Mouse (Mus musculus) embryonic facial prominence, embryonic 13.5 days (tissue): ENCODE results near the gene Cenpa. TPM values are rescaled to one million over a fixed set of nuclear protein-coding genes. Genes with fewer than 3 reads are reported as not detected.
"Not testable (repeated sequence)": the region's sequence is repeated elsewhere in the genome, so short reads cannot be mapped to it uniquely, and the experiment has no call there.

Experiments used
- ATAC-seq: fragments of 200-750 bp; cut with Nextera tagmentation; 2 replicates; pipeline ENCODE4 v1.8.0; 2017; ENCODE audit warnings: low read depth; ENCODE audit not compliant: insufficient number of reproducible peaks, insufficient read depth, low FRiP score, low TSS enrichment
- H3K27ac ChIP-seq: fragments of 300-500 bp; sonication (generic); 2 replicates; pipeline ENCODE4 v1.5.1; 2015; ENCODE audit warnings: moderate library complexity, mild to moderate bottlenecking, inconsistent platforms
- H3K27me3 ChIP-seq: fragments of 300-500 bp; sonication (generic); 2 replicates; pipeline ENCODE4 v1.6.1; 2015; ENCODE audit warnings: mild to moderate bottlenecking, inconsistent platforms
- H3K36me3 ChIP-seq: fragments of 300-500 bp; sonication (generic); 2 replicates; pipeline ENCODE4 v1.6.1; 2015; ENCODE audit warnings: mild to moderate bottlenecking, inconsistent platforms
- H3K4me1 ChIP-seq: fragments of 300-500 bp; sonication (generic); 2 replicates; pipeline ENCODE4 v1.6.1; 2015; ENCODE audit warnings: inconsistent platforms
- H3K4me2 ChIP-seq: fragments of 300-500 bp; sonication (generic); 2 replicates; pipeline ENCODE4 v1.6.1; 2015; ENCODE audit warnings: moderate library complexity, mild to moderate bottlenecking, inconsistent platforms
- H3K4me3 ChIP-seq: fragments of 300-500 bp; sonication (generic); 2 replicates; pipeline ENCODE4 v1.5.1; 2015; ENCODE audit warnings: mild to moderate bottlenecking, inconsistent platforms
- H3K9ac ChIP-seq: fragments of 300-500 bp; sonication (generic); 2 replicates; pipeline ENCODE4 v1.6.1; 2015; ENCODE audit warnings: mild to moderate bottlenecking, inconsistent platforms
- H3K9me3 ChIP-seq: fragments of 300-500 bp; sonication (generic); 2 replicates; pipeline ENCODE4 v1.6.1; 2016; ENCODE audit warnings: inconsistent platforms
- WGBS: fragments of 180-500 bp; shearing (Covaris S2); methylation state at CpG from one replicate; pipeline ENCODE4 v1.1.7; 2015; ENCODE audit warnings: mixed read lengths; 5-methylcytosine and 5-hydroxymethylcytosine counted together
- polyA plus RNA-seq: library from polyadenylated mRNA; unstranded; fragments of >200 nt; fragmentation: Nextera tagmentation; extraction: Ambion mirVana; gene quantifications from 2 replicates; pipeline ENCODE4 v1.2.1, GENCODE M21; 2015

Gene Cenpa
- polyA plus RNA-seq, 1 experiment from 2014 or later = 318 TPM

DNA sequence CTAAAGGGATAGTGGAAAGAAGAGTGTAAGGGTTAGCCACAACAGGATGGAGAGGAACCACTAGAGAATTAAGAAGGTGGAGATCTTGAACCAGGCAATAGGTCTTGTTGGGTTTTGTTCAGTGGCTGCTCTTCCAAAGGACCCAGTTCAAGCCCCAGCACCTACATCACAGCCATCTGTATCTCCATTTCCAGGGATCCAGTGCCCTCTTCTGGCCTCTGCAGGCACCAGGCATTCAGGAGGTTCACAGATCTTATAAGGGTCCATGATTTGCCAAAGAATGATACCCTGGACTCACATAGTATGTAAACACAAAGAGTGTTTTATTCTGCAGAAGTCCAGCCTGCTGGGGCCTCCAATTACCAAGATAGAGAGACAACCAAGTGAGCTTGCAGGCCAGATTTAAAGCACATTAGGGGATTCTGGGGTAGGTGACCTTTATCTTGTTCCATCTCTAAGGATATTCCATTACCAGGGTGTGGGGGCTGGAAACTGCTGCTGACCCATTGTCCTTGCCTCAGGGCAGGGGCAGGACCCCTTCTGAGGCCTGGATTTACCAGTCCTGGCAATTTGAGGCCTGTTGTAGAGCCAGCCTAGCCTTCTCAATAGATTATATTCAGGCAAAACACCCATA lies 16.5 kb downstream of the Cenpa start:
- no peaks in the 10 kb centered on the region for H3K4me1 ChIP-seq
- H3K9ac ChIP-seq = no peak overlapping the region
- no peak for ATAC-seq
- no peaks in the 10 kb centered on the region for H3K27me3 ChIP-seq
- no peak overlapping the region for H3K4me3 ChIP-seq
- H3K4me2 ChIP-seq = no peak overlapping the region
- H3K27ac ChIP-seq = no peak overlapping the region
- no peaks in the 10 kb centered on the region for H3K9me3 ChIP-seq
- 0 out of 2 replicates have a peak, but pooled peaks cover under 1% of the 10 kb centered on the region for H3K36me3 ChIP-seq

DNA sequence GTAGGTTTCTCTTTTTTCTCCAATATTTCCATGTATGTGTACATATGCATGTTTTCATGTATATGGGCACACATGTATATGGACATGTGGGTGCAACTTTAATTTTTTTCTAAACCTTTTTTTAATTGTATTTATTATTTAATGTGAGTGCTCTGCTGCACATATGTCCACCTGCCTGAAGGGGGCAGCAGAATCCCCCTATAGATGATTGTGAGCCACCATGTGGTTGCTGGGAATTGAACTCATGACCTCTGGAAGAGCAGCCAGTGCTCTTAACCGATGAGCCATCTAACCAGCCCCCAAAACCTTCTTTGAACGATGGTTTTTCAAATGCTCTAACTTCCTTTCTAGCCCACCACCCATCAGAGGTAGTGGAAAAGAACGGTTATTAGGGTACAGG lies 17.4 kb downstream of the Cenpa start:
- no peak overlapping the region for H3K4me2 ChIP-seq
- H3K4me3 ChIP-seq = no peak overlapping the region
- H3K9ac ChIP-seq = no peak overlapping the region
- WGBS = 68% methylated on average over 3 of the region's 3 CpGs
- no peak overlapping the region for H3K27ac ChIP-seq
- no peak for ATAC-seq
- H3K9me3 ChIP-seq = no peaks in the 10 kb centered on the region
- H3K4me1 ChIP-seq = no peaks in the 10 kb centered on the region
- H3K36me3 ChIP-seq = no peaks in the 10 kb centered on the region
- no peaks in the 10 kb centered on the region for H3K27me3 ChIP-seq

GRCm38 (mm10) chr5:30686781-30687180 lies 20.2 kb downstream of the Cenpa start:
- no peak overlapping the region for H3K4me3 ChIP-seq
- H3K9ac ChIP-seq = no peak overlapping the region
- no peak overlapping the region for H3K4me2 ChIP-seq
- no peaks in the 10 kb centered on the region for H3K27me3 ChIP-seq
- no peak overlapping the region for H3K27ac ChIP-seq
- no peak for ATAC-seq
- 62% methylated on average over 3 of the region's 3 CpGs for WGBS
- no peaks in the 10 kb centered on the region for H3K9me3 ChIP-seq
- H3K4me1 ChIP-seq = no peaks in the 10 kb centered on the region
- H3K36me3 ChIP-seq = no peaks in the 10 kb centered on the region

GRCm38 (mm10) chr5:30700361-30701000 lies 33.9 kb downstream of the Cenpa start:
- Histone ChIP-seq H3K27me3 (peaks cover 11% of the 10 kb centered on the region), H3K4me2 (no peak overlapping the region), H3K36me3 (no peaks in the 10 kb centered on the region), H3K4me3 (no peak overlapping the region), H3K4me1 (no peaks in the 10 kb centered on the region), H3K9ac (no peak overlapping the region), H3K9me3 (no peaks in the 10 kb centered on the region), H3K27ac (no peak overlapping the region)
- 73% methylated on average over 8 of the region's 8 CpGs for WGBS
- ATAC-seq = no peak

DNA sequence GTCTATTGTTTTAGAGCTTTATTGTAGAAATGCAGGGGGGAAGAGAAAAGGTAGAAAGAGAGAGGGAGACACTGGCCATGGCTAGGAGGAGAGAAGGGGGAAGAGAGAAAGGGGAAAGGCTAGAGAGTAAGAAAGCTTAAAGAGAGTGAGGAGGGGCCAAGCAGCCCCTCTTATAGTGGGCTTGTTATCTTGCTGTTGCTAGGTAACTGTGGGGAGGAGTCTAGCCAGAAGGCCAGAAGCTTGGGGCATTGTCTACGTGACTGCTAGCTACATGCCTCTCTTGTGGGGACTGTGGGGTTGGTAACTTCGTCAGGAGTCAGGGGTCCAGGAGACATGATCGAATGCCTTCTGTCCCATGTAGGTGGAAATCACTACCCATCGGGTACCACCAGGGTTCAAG lies 34.8 kb downstream of the Cenpa start:
- not testable (repeated sequence) for H3K4me3 ChIP-seq, H3K4me1 ChIP-seq, H3K4me2 ChIP-seq, H3K36me3 ChIP-seq, H3K27ac ChIP-seq, H3K9me3 ChIP-seq, ATAC-seq, H3K9ac ChIP-seq
- H3K27me3 ChIP-seq = peaks cover 11% of the 10 kb centered on the region
- WGBS = 45% methylated on average over 4 of the region's 4 CpGs

DNA sequence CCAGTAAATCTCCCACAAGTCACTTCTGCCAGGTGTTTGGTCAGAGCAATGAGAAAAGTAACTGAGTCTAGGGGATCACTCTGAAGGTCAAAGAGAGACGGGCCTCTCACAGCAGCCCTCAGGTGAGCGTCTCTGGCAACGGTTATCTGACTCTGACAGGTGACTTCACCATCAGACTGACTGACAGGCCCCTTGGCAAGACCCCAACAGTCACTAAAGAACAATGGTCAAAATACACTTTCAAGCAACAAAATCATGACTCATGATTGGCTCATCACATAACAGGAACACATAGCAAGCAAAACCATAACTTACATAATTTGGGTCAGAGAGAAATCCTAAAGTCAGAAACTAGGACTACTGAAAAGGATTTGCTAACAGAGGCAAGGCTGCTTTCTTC lies 35.3 kb downstream of the Cenpa start:
- ATAC-seq = no peak
- Histone ChIP-seq H3K27me3 (peaks cover 12% of the 10 kb centered on the region), H3K36me3 (no peaks in the 10 kb centered on the region), H3K4me2 (no peak overlapping the region), H3K9me3 (no peaks in the 10 kb centered on the region), H3K4me3 (no peak overlapping the region), H3K4me1 (no peaks in the 10 kb centered on the region), H3K9ac (no peak overlapping the region), H3K27ac (no peak overlapping the region)
- WGBS = 75% methylated on average over 3 of the region's 3 CpGs

DNA sequence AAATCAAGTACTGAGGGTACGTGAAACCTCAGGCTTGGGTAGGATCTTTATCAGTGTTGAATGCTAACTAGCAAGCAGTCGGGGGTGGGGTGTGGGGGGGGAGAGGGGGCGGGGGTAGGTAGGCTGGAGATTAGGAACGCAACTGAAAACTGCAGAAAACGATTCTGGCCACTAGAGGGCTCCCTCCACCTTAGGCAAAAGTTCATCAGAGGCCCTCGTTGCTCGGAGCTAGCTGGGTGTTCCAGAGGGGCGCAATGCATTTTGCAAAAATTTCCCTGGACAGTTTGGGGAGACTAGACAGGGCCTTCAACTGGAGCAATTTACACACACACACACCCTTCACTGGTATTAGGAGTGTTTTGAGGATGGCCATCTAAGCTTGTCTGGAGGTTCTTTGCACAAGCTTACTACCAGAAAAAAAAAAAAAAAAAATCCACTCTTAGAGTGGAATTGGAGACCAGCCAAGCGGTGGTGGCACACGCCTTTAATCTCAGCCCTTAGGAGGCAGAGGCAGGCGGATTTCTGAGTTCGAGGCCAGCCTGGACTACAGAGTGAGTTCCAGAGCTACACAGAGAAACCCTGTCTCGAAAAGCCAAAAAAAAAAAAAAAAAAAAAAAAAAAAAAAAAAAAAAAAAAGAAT lies 43.3 kb downstream of the Cenpa start:
- Histone ChIP-seq H3K27me3 (peaks cover 67% of the 10 kb centered on the region), H3K4me3 (no peak overlapping the region), H3K4me1 (peaks cover 31% of the 10 kb centered on the region), H3K9ac (no peak overlapping the region), H3K36me3 (no peaks in the 10 kb centered on the region), H3K4me2 (no peak overlapping the region), H3K27ac (no peak overlapping the region), H3K9me3 (no peaks in the 10 kb centered on the region)
- 12% methylated on average over 13 of the region's 13 CpGs for WGBS
- ATAC-seq = no peak

DNA sequence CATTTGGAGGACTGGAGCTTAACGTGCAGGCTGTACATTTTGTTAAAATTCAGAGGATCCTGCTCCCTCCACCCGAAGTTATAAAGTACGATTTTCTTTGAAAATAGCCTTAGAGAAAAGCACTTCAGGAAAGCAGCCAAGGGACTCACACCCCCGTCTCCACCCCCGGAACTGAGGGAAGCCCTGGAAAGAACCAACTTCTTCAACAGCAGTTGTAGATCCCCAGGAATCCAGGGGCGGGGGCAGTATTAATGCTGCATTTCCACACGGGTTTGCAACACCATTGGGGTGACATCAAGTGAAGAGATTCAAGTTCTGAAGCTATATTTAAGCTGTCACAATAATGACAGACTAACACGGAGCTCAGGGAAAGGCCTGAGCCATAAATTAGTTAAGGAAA lies 43.9 kb downstream of the Cenpa start:
- Histone ChIP-seq H3K27me3 (peaks cover 70% of the 10 kb centered on the region), H3K36me3 (no peaks in the 10 kb centered on the region), H3K4me3 (no peak overlapping the region), H3K9ac (no peak overlapping the region), H3K4me2 (peak overlapping the region; percentile 85; the same call in 1 of the 2 replicates), H3K4me1 (peaks cover 31% of the 10 kb centered on the region), H3K9me3 (no peaks in the 10 kb centered on the region), H3K27ac (no peak overlapping the region)
- 22% methylated on average over 8 of the region's 8 CpGs for WGBS
- ATAC-seq = no peak

DNA sequence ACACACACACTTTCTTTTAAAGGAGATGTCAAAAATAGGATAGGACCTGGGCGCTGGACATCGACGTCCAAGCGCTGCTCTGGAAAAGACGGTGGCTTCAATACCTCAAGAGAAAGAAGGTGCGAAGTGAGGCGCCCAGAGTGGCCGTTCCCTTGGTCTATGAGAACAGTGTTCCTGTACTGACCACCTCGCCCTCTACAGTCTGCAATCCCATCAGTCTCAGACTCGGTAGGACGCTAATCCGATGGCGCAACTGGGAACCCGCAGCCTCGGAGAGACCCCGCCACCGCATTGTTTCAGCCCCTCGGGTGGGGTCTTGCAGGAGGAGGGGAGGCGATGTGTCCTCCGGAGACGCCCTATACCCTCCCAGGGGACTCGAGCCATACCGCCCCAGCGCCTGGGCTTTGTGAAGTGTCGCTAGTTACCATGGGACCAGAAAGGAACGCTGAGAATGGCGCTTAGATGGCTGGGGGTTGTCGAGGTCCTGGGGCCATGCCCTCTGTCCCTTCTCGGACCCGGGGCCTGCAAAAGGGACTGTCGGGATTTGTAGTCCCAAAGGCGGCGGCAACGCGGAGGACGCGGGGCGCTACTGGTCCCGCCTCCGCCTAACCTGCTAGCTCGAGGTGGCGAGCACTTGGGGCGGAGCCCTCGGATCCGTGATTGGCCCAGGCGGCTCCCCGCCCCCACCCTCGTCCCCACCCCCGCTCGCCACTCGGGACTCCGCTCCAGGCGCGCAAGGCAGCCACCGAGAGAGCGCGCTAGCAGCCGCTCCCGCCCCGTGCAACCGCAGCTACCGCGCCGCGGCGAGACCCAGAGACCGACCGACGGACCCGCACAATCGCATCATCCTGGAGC lies 44.8 kb downstream of the Cenpa start, which contains the start of gene Dpysl5:
Dpysl5 (plus strand) TSS at position 418 of the 855 bp plus-strand sequence.
- Histone ChIP-seq H3K27me3 (peaks cover 74% of the 10 kb centered on the region), H3K9ac (peak within 1 kb of the TSS; percentile 67), H3K4me1 (peaks cover 31% of the 10 kb centered on the region), H3K4me3 (peak within 1 kb of the TSS; percentile 54), H3K4me2 (peak within 1 kb of the TSS; percentile 85), H3K27ac (peak within 1 kb of the TSS; percentile 36; the same call in 1 of the 2 replicates), H3K36me3 (no peaks in the 10 kb centered on the region), H3K9me3 (no peaks in the 10 kb centered on the region)
- ATAC-seq = peak; percentile 80
- WGBS = under 1% methylated on average over 71 of the region's 71 CpGs

DNA sequence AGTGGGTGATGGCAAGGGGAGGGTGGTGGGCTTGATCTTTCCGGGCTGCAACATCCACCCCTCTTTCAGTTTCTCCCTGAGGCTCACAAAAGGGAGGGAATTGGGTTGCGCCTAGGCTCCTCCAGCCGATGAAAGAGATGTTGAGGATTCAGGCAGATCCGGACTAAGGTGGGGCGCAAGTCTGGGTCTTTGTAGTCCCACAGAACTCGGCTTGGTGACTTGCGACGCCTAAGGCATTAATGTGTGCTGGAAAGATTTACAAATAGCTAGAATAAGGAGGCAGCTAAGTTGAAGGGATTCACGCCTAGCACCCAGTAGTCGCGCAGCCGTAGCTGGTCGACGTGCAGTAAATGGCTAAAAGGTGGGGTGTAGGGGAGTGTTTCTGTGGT lies 45.4 kb downstream of the Cenpa start:
- H3K4me3 ChIP-seq = peak overlapping the region; percentile 54
- peaks cover 31% of the 10 kb centered on the region for H3K4me1 ChIP-seq
- peaks cover 72% of the 10 kb centered on the region for H3K27me3 ChIP-seq
- WGBS = under 1% methylated on average over 14 of the region's 14 CpGs
- no peak for ATAC-seq
- H3K9ac ChIP-seq = peak overlapping the region; percentile 67
- H3K4me2 ChIP-seq = peak overlapping the region; percentile 85
- peak overlapping the region; percentile 36; the same call in 1 of the 2 replicates for H3K27ac ChIP-seq
- no peaks in the 10 kb centered on the region for H3K9me3 ChIP-seq
- H3K36me3 ChIP-seq = no peaks in the 10 kb centered on the region
